In the genomic region with DNA sequence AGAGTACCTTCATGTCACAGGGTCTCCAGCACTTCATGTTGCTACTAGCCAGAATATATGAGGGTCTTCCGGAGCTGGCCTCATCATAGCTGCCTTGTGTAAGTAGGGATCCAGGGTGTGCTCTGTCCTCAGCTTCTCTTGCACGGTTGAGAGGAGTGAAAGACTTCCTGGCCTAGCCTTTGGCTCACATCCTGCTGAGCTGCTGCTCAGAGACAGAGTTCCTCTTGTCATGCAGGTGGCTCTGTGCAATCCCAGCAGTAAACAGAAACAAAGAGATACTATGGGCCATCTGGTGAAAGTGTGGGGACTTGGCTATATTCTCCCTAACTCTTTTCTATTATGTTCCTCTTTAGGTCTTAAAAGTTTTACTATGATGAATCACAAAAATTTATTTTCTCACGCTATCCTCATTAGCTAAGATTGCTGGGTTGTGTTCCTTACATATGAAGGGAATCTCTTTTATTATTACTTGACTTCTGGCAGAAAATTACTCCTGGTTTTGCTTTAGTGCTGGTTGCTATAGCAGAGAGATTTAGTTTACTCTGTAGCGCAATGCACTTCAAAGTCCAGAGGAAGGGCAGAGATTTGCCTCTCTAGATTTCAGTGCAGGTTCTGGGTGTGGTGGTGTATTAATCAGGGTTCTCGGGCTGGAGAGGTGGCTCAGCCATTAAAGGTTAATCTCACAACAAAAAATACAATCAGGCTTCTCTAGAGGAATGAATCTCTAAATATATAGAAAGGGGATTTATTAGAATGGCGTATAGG, we compare ENCODE assay signal across 11 mouse cellular contexts. TPM values are rescaled to one million over a fixed set of nuclear protein-coding genes. Genes with fewer than 3 reads are reported as not detected.
A peak's percentile ranks its signal among the peaks of the same experiment; 100 is the strongest.
DNase-seq lines count a peak whose midpoint lies in the region; ATAC-seq and TF ChIP-seq lines count a peak whose summit lies in the region.
"Had no signal": no experiment of that assay in that cellular context is flagged by ENCODE, and none has a peak within 500 bp of the region (broad histone marks: within the 10 kb centered on the region; RNA-seq: fewer than 3 reads in every experiment).

No protein-coding gene starts in this region.

- 56% methylated on average over 6 of the region's 6 CpGs for WGBS in lung, embryonic 14.5 days
- WGBS in hindbrain, postnatal 0 days = 51% methylated on average over 6 of the region's 6 CpGs
- WGBS in thymus, adult 2 months = 53% methylated on average over 6 of the region's 6 CpGs

- no peak overlapping the region for H3K9ac ChIP-seq in lung, embryonic 14.5 days
- H3K9ac ChIP-seq in hindbrain, postnatal 0 days (replicated peaks; ENCODE audit: low read length) = no peak overlapping the region

- no peak for TF ChIP-seq POLR2A in thymus, adult 2 months (IDR thresholded peaks at IDR 0.05; ENCODE audit: control insufficient read depth, extremely low read depth, insufficient read depth, low read length, poor library complexity)

- no peak overlapping the region for H3K27ac ChIP-seq in lung, embryonic 14.5 days (ENCODE audit: low read depth)
- 0 out of 2 replicates have a peak overlapping the region, but pooled peaks have one; percentile 0 for H3K27ac ChIP-seq in hindbrain, postnatal 0 days
- no peak overlapping the region for H3K27ac ChIP-seq in thymus, adult 2 months (ENCODE audit: control insufficient read depth, insufficient read depth, low read length)

- H3K9me3 ChIP-seq in lung, embryonic 14.5 days (ENCODE audit: low read depth, low read length) = no peaks in the 10 kb centered on the region
- H3K9me3 ChIP-seq in hindbrain, postnatal 0 days (ENCODE audit: low read length) = no peaks in the 10 kb centered on the region
- H3K9me3 ChIP-seq: megakaryocyte, embryonic 14.5 days had no signal

- H3K4me2 ChIP-seq in lung, embryonic 14.5 days = no peak overlapping the region
- H3K4me2 ChIP-seq in hindbrain, postnatal 0 days (ENCODE audit: low read depth, low read length) = no peak overlapping the region

- H3K36me3 ChIP-seq in lung, embryonic 14.5 days (ENCODE audit: insufficient read depth) = no peaks in the 10 kb centered on the region
- no peaks in the 10 kb centered on the region for H3K36me3 ChIP-seq in hindbrain, postnatal 0 days (ENCODE audit: insufficient read depth, low read length)
- no peaks in the 10 kb centered on the region for H3K36me3 ChIP-seq in thymus, adult 2 months (ENCODE audit: control insufficient read depth, insufficient read depth, low read length)

- no peak for DNase-seq in cerebellum, adult 11 months
- DNase-seq in lung, embryonic 14.5 days = peak; percentile 12
- DNase-seq in lung, postnatal 10 days = no peak
- DNase-seq in hindbrain, postnatal 0 days (ENCODE audit: low spot score) = peak; percentile 43
- peak; percentile 16 for DNase-seq in thymus, adult 2 months
- no peak for DNase-seq in gastrocnemius, postnatal 10 days
- no peak for DNase-seq in spleen, postnatal 10 days (ENCODE audit: low spot score in 2 of 2)
- DNase-seq: heart, postnatal 36 days; layer of hippocampus, adult 9-11 months had no signal

- H3K27me3 ChIP-seq in lung, embryonic 14.5 days (ENCODE audit: insufficient read depth, low read length) = no peaks in the 10 kb centered on the region
- H3K27me3 ChIP-seq in hindbrain, postnatal 0 days (ENCODE audit: insufficient read depth, low read length) = no peaks in the 10 kb centered on the region
- no peaks in the 10 kb centered on the region for H3K27me3 ChIP-seq in thymus, adult 2 months (ENCODE audit: control insufficient read depth, insufficient read depth, low read length)
- H3K27me3 ChIP-seq: megakaryocyte, embryonic 14.5 days had no signal

- peak; percentile 71 for ATAC-seq in cerebellum, adult (ENCODE audit: insufficient number of reproducible peaks, low FRiP score, low TSS enrichment)
- no peak for ATAC-seq in lung, embryonic 14.5 days (ENCODE audit: insufficient read depth)
- ATAC-seq in hindbrain, postnatal 0 days = peak; percentile 71

- TF ChIP-seq CTCF in lung, embryonic 14.5 days (IDR thresholded peaks at IDR 0.05; ENCODE audit: low read depth) = no peak
- no peak for TF ChIP-seq CTCF in hindbrain, postnatal 0 days (IDR thresholded peaks at IDR 0.05; ENCODE audit: low read depth)
- no peak for TF ChIP-seq CTCF in thymus, adult 2 months (IDR thresholded peaks at IDR 0.05; ENCODE audit: borderline replicate concordance, control insufficient read depth, extremely low read depth, insufficient read depth, low read length, poor library complexity)

- H3K4me1 ChIP-seq in lung, embryonic 14.5 days (ENCODE audit: insufficient read depth) = no peaks in the 10 kb centered on the region
- H3K4me1 ChIP-seq in hindbrain, postnatal 0 days (ENCODE audit: insufficient read depth, low read length) = no peaks in the 10 kb centered on the region
- H3K4me1 ChIP-seq in thymus, adult 2 months (replicated peaks; ENCODE audit: control insufficient read depth, insufficient read depth, low read length) = peaks cover 10% of the 10 kb centered on the region

- H3K4me3 ChIP-seq in lung, embryonic 14.5 days (ENCODE audit: low read depth, low read length) = no peak overlapping the region
- no peak overlapping the region for H3K4me3 ChIP-seq in hindbrain, postnatal 0 days (ENCODE audit: low read length)
- H3K4me3 ChIP-seq in thymus, adult 2 months (ENCODE audit: control insufficient read depth, insufficient read depth, low read length) = no peak overlapping the region
- H3K4me3 ChIP-seq: megakaryocyte, embryonic 14.5 days had no signal

RNA-seq across cellular contexts. Expression of a gene that starts 32.0 kb away (rescaled TPM):
- 25.9 and 26.2 TPM in 2 replicates for polyA plus RNA-seq in lung, embryonic 14.5 days (2014; fragmentation: Nextera tagmentation; extraction: Ambion mirVana)
- 8.0 and 15.7 TPM in 2 replicates for total RNA-seq in hindbrain, postnatal 0 days (2014; rRNA removed)
- 52.7 and 53.0 TPM in 2 replicates for polyA plus RNA-seq in hindbrain, postnatal 0 days (2015; fragmentation: Nextera tagmentation; extraction: Ambion mirVana)
- 4.0 and 4.3 TPM in 2 replicates for polyA plus RNA-seq in thymus, adult 2 months (2012; rRNA removed)
- 1 to 10 TPM; 5.6 to 5.8 TPM for total RNA-seq in gastrocnemius, postnatal 10 days (2021)

RNA-seq across cellular contexts. Expression of a gene that starts 32.1 kb away (rescaled TPM):
- 29.3 and 34.3 TPM in 2 replicates for polyA plus RNA-seq in lung, embryonic 14.5 days (2014; fragmentation: Nextera tagmentation; extraction: Ambion mirVana)
- total RNA-seq in hindbrain, postnatal 0 days (2014; rRNA removed) = 21.5 and 34.3 TPM in 2 replicates
- 34.5 and 34.6 TPM in 2 replicates for polyA plus RNA-seq in hindbrain, postnatal 0 days (2015; fragmentation: Nextera tagmentation; extraction: Ambion mirVana)
- polyA plus RNA-seq in thymus, adult 2 months (2012; rRNA removed) = 42.7 and 47.6 TPM in 2 replicates
- total RNA-seq in gastrocnemius, postnatal 10 days (2021) = 10 to 100 TPM; 35.6 to 40.8 TPM

Comparison
In these comparisons a context has a peak if more than half of its experiments do, and no peak if none do; other contexts are left out.
1. DNase-seq: peak in lung, embryonic 14.5 days (single experiment), hindbrain, postnatal 0 days (single experiment) and thymus, adult 2 months (single experiment); none in cerebellum, adult 11 months (single experiment), lung, postnatal 10 days (single experiment), gastrocnemius, postnatal 10 days (single experiment) and spleen, postnatal 10 days (0 of 2).